Mouse (Mus musculus) midbrain, embryonic 16.5 days (tissue): ENCODE results near the gene Dbp. TPM values are rescaled to one million over a fixed set of nuclear protein-coding genes. Genes with fewer than 3 reads are reported as not detected.
A peak's percentile ranks its signal among the peaks of the same experiment; 100 is the strongest.

Source experiments
- ATAC-seq: fragments of 200-750 bp; cut with Nextera tagmentation; 2 replicates; pipeline ENCODE4 v1.8.0; 2017; ENCODE audit warnings: moderate TSS enrichment
- H3K27ac ChIP-seq: fragments of 300-500 bp; sonication (generic); 2 replicates; pipeline ENCODE4 v1.5.1; 2014; ENCODE audit warnings: mild to moderate bottlenecking, low read length, mixed read lengths
- H3K27me3 ChIP-seq: fragments of 300-500 bp; sonication (generic); 2 replicates; pipeline ENCODE4 v1.6.1; 2014; ENCODE audit warnings: low read depth, low read length, mixed read lengths; ENCODE audit not compliant: control insufficient read depth, insufficient read depth
- H3K36me3 ChIP-seq: fragments of 300-500 bp; sonication (generic); 2 replicates; pipeline ENCODE4 v1.6.1; 2014; ENCODE audit warnings: mild to moderate bottlenecking, low read length, moderate library complexity, mixed read lengths; ENCODE audit not compliant: control insufficient read depth, insufficient read depth
- H3K4me1 ChIP-seq: fragments of 300-500 bp; sonication (generic); 2 replicates; pipeline ENCODE4 v1.6.1; 2014; ENCODE audit warnings: mild to moderate bottlenecking, low read length, mixed read lengths; ENCODE audit not compliant: control insufficient read depth, insufficient read depth
- H3K4me2 ChIP-seq: fragments of 300-500 bp; sonication (generic); 2 replicates; pipeline ENCODE4 v1.6.1; 2014; ENCODE audit warnings: mild to moderate bottlenecking, low read length, mixed read lengths
- H3K4me3 ChIP-seq: fragments of 300-500 bp; sonication (generic); 2 replicates; pipeline ENCODE4 v1.5.1; 2014; ENCODE audit warnings: low read depth, mild to moderate bottlenecking, low read length, moderate library complexity, mixed read lengths
- H3K9ac ChIP-seq: fragments of 300-500 bp; sonication (generic); 2 replicates; pipeline ENCODE4 v1.6.1; 2014; ENCODE audit warnings: low read depth, low read length, mixed read lengths
- H3K9me3 ChIP-seq: fragments of 300-500 bp; sonication (generic); replicated peaks from 2 replicates; pipeline ENCODE4 v1.6.1; 2014; ENCODE audit warnings: mild to moderate bottlenecking, low read length, mixed read lengths; ENCODE audit not compliant: control insufficient read depth, poor library complexity, severe bottlenecking
- WGBS: fragments of 180-500 bp; shearing (Covaris S2); extraction: QIAGEN DNeasy Blood & Tissue Kit; methylation state at CpG from one replicate; pipeline ENCODE4 v1.1.7; 2014; 5-methylcytosine and 5-hydroxymethylcytosine counted together
- polyA plus RNA-seq: library from polyadenylated mRNA; unstranded; fragments of >200 nt; fragmentation: Nextera tagmentation; extraction: Ambion mirVana; gene quantifications from 2 replicates; pipeline ENCODE4 v1.2.1, GENCODE M21; 2015

Dbp gene
- polyA plus RNA-seq, 1 experiment from 2014 or later: 2.3 TPM

DNA sequence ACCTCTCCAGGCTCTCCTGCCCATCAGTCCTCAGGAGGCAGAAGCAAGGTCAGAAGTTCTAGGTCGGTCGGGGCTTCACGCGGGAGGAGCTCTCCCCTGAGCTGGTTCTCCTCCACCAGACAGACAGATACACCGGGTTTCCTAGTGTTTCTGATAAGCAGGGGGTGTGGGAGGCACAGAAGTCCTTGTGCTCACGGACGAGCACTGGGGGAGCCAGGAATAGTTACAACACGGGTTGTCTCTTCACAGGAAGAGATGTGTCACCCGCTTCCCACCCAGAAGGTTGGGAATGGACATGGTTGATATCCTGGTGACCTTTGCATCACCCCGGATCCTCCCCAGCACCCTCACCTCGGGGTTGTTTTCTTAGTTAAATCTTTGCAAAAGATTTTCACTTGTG lies 15.1 kb upstream of the Dbp start:
- 74% methylated on average over 11 of the region's 11 CpGs for WGBS
- H3K27me3 ChIP-seq: no peaks in the 10 kb centered on the region

DNA sequence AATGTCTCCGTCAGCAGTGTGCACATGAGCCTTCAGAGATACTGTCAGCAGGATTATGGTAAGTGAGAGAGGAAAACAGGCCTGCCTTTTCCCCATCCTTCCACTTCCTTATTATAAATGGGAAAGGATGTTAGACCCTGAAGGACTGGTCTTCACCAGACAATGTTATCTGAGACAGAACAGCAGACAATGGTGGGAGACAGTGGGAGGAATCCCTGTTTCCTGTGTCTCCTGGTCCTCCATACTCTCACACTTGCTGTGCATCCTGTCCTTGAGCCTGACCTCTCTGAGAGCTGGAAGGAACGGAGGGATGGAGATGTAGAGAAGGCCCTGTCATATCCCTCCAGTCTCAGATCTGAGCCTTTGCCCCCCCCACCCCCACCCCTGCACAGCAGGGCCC lies 12.5 kb upstream of the Dbp start:
- H3K27ac ChIP-seq: no peak overlapping the region
- H3K4me3 ChIP-seq: no peak overlapping the region
- no peak for ATAC-seq
- H3K36me3 ChIP-seq: no peaks in the 10 kb centered on the region
- no peak overlapping the region for H3K4me2 ChIP-seq
- no peaks in the 10 kb centered on the region for H3K4me1 ChIP-seq
- no peak overlapping the region for H3K9ac ChIP-seq
- H3K27me3 ChIP-seq: no peaks in the 10 kb centered on the region
- WGBS: 88% methylated on average over 2 of the region's 2 CpGs
- no peaks in the 10 kb centered on the region for H3K9me3 ChIP-seq

More for the DNA sequence above, 15.1 kb upstream of the Dbp start:
- H3K9ac ChIP-seq: no peak overlapping the region
- no peak for ATAC-seq
- no peaks in the 10 kb centered on the region for H3K4me1 ChIP-seq
- no peaks in the 10 kb centered on the region for H3K9me3 ChIP-seq
- H3K36me3 ChIP-seq: no peaks in the 10 kb centered on the region
- H3K27ac ChIP-seq: no peak overlapping the region
- no peak overlapping the region for H3K4me3 ChIP-seq
- no peak overlapping the region for H3K4me2 ChIP-seq

DNA sequence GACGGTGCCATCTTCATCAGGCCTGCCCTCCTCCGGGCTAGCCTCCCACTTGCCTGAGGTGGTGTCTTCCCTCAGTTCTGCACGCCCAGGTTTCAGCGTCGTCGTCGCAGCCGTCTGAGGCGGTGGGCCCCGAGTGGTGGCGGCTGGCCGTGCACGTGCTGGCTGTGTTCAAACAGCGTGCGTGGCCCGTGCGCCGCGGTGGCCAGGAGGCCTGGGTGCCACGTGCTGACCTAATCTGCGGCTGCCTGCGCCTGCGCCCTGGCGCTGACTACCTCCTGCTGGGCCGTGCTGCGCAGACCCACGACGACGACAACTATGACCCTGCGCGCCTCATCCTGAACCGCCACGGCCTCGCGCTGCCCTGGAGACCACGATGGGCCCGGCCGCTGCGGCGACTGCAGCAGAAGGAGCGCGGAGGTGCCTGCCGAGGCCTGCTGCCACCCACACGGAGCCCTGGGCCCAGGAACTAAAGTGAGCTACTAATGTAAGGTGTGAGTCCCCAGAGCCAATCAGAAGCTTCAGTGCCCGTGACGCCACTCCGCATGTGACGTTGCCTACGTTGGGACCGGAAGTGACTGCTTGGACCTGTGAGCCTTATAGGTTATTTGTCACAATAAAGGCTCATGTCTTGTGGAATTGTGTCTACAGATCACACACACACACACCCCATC lies 10.8 kb upstream of the Dbp start, which contains the start of gene Sec1:
Gene Sec1 (minus strand): TSS at position 482 of the 671 bp plus-strand sequence.
- Histone ChIP-seq H3K4me2 (no peak within 1 kb of the TSS), H3K27me3 (peaks cover 3% of the 10 kb centered on the region; the same call in 1 of the 2 replicates), H3K27ac (no peak within 1 kb of the TSS), H3K9ac (no peak within 1 kb of the TSS), H3K4me3 (no peak within 1 kb of the TSS), H3K36me3 (no peaks in the 10 kb centered on the region), H3K4me1 (peaks cover 6% of the 10 kb centered on the region; the same call in 1 of the 2 replicates), H3K9me3 (no peaks in the 10 kb centered on the region)
- WGBS: 93% methylated on average over 50 of the region's 50 CpGs
- ATAC-seq: no peak

DNA sequence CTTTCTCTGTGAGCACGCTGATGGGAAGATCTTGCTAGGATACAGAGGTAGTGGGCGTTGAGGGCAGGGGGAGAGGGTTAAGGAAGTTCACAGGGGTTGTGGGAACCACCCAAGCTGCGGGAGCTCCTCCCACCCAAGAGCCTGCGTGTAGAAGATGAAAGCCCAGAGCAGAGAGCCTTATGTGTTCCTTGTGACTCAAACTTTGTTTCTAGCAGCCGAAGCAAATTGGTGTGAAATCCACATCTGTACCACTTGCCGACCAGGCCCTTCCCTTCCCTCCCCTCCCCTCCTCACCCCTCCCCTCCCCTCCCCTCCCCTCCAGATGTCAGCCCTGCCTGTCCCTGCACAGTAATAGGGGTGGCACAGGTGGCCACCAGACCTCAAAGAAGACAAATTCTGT lies 9.8 kb upstream of the Dbp start:
- Histone ChIP-seq H3K36me3 (no peaks in the 10 kb centered on the region), H3K4me3 (no peak overlapping the region), H3K9ac (no peak overlapping the region), H3K4me2 (no peak overlapping the region), H3K9me3 (no peaks in the 10 kb centered on the region), H3K27ac (no peak overlapping the region), H3K4me1 (peaks cover 8% of the 10 kb centered on the region), H3K27me3 (peaks cover 3% of the 10 kb centered on the region; the same call in 1 of the 2 replicates)
- WGBS: 19% methylated on average over 6 of the region's 6 CpGs
- no peak for ATAC-seq

DNA sequence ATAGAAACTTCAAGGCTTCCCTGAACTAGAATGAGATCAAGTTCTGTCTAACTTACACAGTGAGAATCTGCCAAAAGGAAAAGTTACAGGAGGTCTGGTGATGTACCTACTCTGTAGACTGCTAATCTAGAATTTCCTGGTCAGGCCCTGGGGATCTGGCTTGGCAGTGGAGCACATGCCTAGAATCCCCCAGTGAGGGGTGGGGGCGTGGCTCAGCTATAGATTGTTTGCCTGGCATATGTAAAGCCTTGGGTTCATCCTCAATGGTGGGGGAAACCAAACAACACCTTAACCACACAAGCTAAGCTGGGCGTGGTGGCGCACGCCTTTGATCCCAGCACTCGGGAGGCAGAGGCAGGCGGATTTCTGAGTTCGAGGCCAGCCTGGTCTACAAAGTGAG lies 7.0 kb upstream of the Dbp start:
- Histone ChIP-seq H3K27me3 (peaks cover 3% of the 10 kb centered on the region; the same call in 1 of the 2 replicates), H3K4me3 (no peak overlapping the region), H3K4me1 (peaks cover 25% of the 10 kb centered on the region), H3K9me3 (no peaks in the 10 kb centered on the region), H3K4me2 (no peak overlapping the region), H3K36me3 (no peaks in the 10 kb centered on the region), H3K27ac (no peak overlapping the region), H3K9ac (no peak overlapping the region)
- ATAC-seq: no peak
- 83% methylated on average over 6 of the region's 7 CpGs for WGBS

DNA sequence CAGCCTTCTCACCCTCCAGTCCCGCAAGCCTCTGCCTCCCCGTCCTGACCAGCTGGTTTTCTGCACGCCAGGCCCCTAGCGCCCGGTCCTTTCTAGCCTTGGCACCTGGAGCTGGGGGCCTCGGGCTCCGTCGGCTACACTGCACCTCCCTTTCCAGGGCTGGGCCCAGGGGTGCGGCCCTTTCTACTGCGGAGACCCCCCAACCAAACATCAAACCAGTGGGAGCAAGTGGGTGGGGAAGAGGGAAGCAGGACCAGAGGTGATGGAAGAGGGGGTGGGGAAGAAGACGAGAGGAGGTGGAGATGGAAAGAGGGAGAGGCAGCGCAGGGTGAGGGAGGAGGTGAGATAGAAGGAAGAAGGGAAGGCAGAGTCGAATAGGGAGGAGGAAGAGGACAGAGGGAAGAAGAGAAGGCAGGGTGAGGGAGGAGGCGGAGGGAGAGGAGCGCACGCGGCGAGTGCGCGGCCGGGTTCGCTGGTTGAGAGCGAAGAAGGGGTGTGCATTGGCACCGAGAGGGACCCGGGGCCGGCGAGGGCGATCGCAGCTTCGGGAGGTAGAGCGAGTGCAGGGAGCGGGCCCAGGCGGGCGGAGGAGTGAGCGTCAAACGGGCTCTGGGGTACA lies 5.3 kb upstream of the Dbp start, which contains the start of gene Car11:
Gene Car11 (plus strand): TSS at position 321 of the 619 bp plus-strand sequence.
- Histone ChIP-seq H3K4me2 (peak within 1 kb of the TSS; percentile 81), H3K9ac (peak within 1 kb of the TSS; percentile 78), H3K27me3 (peaks cover 3% of the 10 kb centered on the region; the same call in 1 of the 2 replicates), H3K4me3 (peak within 1 kb of the TSS; percentile 59), H3K4me1 (peaks cover 36% of the 10 kb centered on the region), H3K36me3 (no peaks in the 10 kb centered on the region), H3K9me3 (no peaks in the 10 kb centered on the region), H3K27ac (peak within 1 kb of the TSS; percentile 87)
- WGBS: 1% methylated on average over 34 of the region's 36 CpGs
- peak; percentile 9 for ATAC-seq

DNA sequence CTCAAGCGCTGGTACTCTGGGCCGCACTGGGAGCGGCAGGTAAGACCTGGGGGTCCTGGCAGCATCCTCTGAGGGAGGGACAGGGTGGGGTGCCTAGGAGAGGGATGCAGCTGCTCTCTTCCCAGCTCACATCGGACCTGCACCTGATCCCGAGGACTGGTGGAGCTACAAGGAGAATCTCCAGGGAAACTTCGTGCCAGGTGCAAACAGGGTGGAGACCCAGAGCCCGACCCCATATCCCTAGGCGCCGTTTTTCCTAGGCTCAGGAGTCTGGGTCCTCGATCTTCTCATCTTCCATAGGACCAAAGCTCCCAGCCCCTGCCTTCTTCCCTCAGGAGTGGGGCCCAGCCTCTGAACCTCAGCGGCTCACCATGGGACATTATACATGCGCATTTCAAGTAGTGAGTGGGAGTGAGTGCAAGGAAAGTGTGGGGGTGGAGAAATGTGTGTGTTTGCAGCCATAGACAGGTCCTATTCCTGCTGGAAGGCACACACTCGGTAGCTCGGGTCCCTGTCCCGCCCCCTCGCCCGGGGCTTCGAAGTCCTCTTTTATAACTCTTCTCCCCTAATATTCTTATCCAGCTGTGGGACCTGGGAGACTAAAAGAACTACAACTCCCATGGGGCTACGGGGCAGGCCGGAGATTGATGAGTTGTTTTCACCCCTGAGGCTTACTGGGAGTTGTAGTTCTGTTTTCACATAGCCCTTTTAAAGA lies 4.4 kb upstream of the Dbp start:
- Histone ChIP-seq H3K4me3 (peak overlapping the region; percentile 59), H3K27me3 (peaks cover 3% of the 10 kb centered on the region; the same call in 1 of the 2 replicates), H3K36me3 (no peaks in the 10 kb centered on the region), H3K4me1 (peaks cover 38% of the 10 kb centered on the region), H3K9ac (peak overlapping the region; percentile 78), H3K4me2 (peak overlapping the region; percentile 81), H3K9me3 (no peaks in the 10 kb centered on the region), H3K27ac (peak overlapping the region; percentile 87)
- ATAC-seq: peak; percentile 4; the same call in 1 of the 2 replicates
- WGBS: under 1% methylated on average over 19 of the region's 20 CpGs

DNA sequence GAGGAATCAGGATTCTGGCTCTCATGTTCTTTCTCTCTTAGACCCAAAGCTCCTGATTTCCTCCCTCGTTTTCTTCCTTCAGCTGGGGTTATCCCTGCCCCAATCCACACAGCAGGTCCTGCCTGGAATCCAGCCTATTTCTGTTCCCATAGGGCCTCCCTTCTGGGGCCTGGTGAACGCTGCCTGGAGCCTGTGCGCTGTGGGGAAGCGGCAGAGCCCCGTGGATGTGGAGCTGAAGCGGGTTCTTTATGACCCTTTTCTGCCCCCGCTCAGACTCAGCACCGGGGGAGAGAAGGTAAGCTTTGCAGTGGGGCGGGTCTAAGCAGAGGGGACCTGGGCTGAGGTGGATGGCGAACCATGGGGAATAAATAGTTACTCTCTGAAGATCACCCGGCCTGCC lies 3.8 kb upstream of the Dbp start:
- H3K4me3 ChIP-seq: peak overlapping the region; percentile 59
- H3K27me3 ChIP-seq: peaks cover 3% of the 10 kb centered on the region; the same call in 1 of the 2 replicates
- H3K9ac ChIP-seq: peak overlapping the region; percentile 58
- peak overlapping the region; percentile 87 for H3K27ac ChIP-seq
- H3K4me2 ChIP-seq: peak overlapping the region; percentile 81
- no peak for ATAC-seq
- no peaks in the 10 kb centered on the region for H3K9me3 ChIP-seq
- peaks cover 45% of the 10 kb centered on the region for H3K4me1 ChIP-seq
- WGBS: 26% methylated on average over 11 of the region's 11 CpGs
- no peaks in the 10 kb centered on the region for H3K36me3 ChIP-seq
